Mouse (Mus musculus) lung, embryonic 16.5 days (tissue): ENCODE data around the gene Catsper4. TPM values are rescaled to one million over a fixed set of nuclear protein-coding genes. Genes with fewer than 3 reads are reported as not detected.
A peak's percentile ranks its signal among the peaks of the same experiment; 100 is the strongest.

Source experiments
- ATAC-seq: fragments of 200-750 bp; cut with Nextera tagmentation; 2 replicates; pipeline ENCODE4 v1.8.0; 2017; ENCODE audit warnings: low read depth, mild to moderate bottlenecking, moderate library complexity
- H3K27ac ChIP-seq: fragments of 300-500 bp; sonication (generic); 2 replicates; pipeline ENCODE4 v1.5.1; 2014; ENCODE audit warnings: mild to moderate bottlenecking, control low read depth, low read length
- H3K27me3 ChIP-seq: fragments of 300-500 bp; sonication (generic); 2 replicates; pipeline ENCODE4 v1.6.1; 2014; ENCODE audit warnings: low read depth, low read length, mixed read lengths; ENCODE audit not compliant: control insufficient read depth, insufficient read depth
- H3K36me3 ChIP-seq: fragments of 300-500 bp; sonication (generic); 2 replicates; pipeline ENCODE4 v1.6.1; 2014; ENCODE audit warnings: low read length; ENCODE audit not compliant: control insufficient read depth, insufficient read depth
- H3K4me1 ChIP-seq: fragments of 300-500 bp; sonication (generic); replicated peaks from 2 replicates; pipeline ENCODE4 v1.6.1; 2014; ENCODE audit warnings: low read length, mixed read lengths; ENCODE audit not compliant: control insufficient read depth, insufficient read depth
- H3K4me2 ChIP-seq: fragments of 300-500 bp; sonication (generic); 2 replicates; pipeline ENCODE4 v1.6.1; 2014; ENCODE audit warnings: low read depth, low read length, control low read depth
- H3K4me3 ChIP-seq: fragments of 300-500 bp; sonication (generic); 2 replicates; pipeline ENCODE4 v1.5.1; 2014; ENCODE audit warnings: mild to moderate bottlenecking, low read length, control low read depth
- H3K9ac ChIP-seq: fragments of 300-500 bp; sonication (generic); 2 replicates; pipeline ENCODE4 v1.6.1; 2014; ENCODE audit warnings: low read length, control low read depth
- H3K9me3 ChIP-seq: fragments of 300-500 bp; sonication (generic); 2 replicates; pipeline ENCODE4 v1.6.1; 2016; ENCODE audit warnings: low read length; ENCODE audit not compliant: control insufficient read depth
- WGBS: fragments of 180-500 bp; shearing (Covaris S2); extraction: QIAGEN DNeasy Blood & Tissue Kit; methylation state at CpG from one replicate; pipeline ENCODE4 v1.1.7; 2014; 5-methylcytosine and 5-hydroxymethylcytosine counted together
- polyA plus RNA-seq: library from polyadenylated mRNA; unstranded; fragments of >200 nt; fragmentation: Nextera tagmentation; extraction: Ambion mirVana; gene quantifications from 2 replicates; pipeline ENCODE4 v1.2.1, GENCODE M21; 2015

The Catsper4 gene
- polyA plus RNA-seq, 1 experiment from 2014 or later: 0.23 TPM

DNA sequence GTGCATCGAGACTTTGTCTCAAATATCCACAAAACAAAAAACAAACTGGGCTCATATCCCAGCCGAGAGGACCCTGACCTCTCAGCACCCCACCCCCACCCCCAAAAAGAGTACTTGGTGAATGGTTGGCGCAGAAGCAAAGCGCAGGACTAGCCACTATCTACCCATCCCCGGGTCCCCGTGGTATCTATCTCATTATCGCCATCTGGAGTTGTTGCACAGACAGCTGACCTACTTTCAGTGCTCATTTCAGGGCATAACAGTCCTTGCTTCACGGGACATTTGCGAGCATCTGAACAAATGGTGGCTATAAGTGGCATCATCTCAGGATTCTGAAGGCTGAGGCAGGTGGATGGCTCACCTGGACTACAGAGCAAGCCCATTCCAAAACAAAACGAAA, 11.5 kb upstream of the Catsper4 start:
- Histone ChIP-seq H3K27ac (peak overlapping the region; percentile 15), H3K9ac (peak overlapping the region; percentile 23; the same call in 1 of the 2 replicates), H3K9me3 (no peaks in the 10 kb centered on the region), H3K36me3 (no peaks in the 10 kb centered on the region), H3K4me3 (peak overlapping the region; percentile 56), H3K27me3 (no peaks in the 10 kb centered on the region; the same call in 1 of the 2 replicates), H3K4me2 (peak overlapping the region; percentile 51), H3K4me1 (peaks cover 10% of the 10 kb centered on the region; the same call in 1 of the 2 replicates)
- peak; percentile 4; the same call in 1 of the 2 replicates for ATAC-seq
- 10% methylated on average over 10 of the region's 10 CpGs for WGBS

DNA sequence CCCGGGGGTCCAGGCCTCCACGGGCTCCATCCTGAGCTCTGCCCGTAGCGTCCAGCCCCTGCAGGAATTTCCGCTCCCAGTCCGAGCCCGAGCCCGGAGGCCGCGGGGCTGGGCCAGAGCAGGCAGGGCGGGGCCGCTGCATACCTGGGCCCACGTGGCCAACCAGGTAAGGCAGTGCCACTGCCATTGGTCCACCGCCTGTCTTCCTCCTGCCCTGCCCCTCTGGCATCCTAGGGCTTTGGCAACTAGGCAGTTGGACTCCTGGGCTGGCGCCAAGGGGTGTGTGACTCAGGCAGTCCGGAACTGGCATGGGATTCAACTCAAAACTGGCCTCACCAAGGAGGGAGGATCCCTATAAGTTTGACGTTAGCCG, 11.1 kb upstream of the Catsper4 start, which contains the start of gene Cnksr1:
Gene Cnksr1, minus strand, starts transcription at position 121 of the 373 bp plus-strand sequence.
- H3K27ac ChIP-seq: peak within 1 kb of the TSS; percentile 54
- H3K4me2 ChIP-seq: peak within 1 kb of the TSS; percentile 51
- no peaks in the 10 kb centered on the region; the same call in 1 of the 2 replicates for H3K27me3 ChIP-seq
- WGBS: 1% methylated on average over 18 of the region's 18 CpGs
- H3K9ac ChIP-seq: peak within 1 kb of the TSS; percentile 71
- peaks cover 10% of the 10 kb centered on the region; the same call in 1 of the 2 replicates for H3K4me1 ChIP-seq
- no peaks in the 10 kb centered on the region for H3K36me3 ChIP-seq
- no peaks in the 10 kb centered on the region for H3K9me3 ChIP-seq
- peak; percentile 97 for ATAC-seq
- peak within 1 kb of the TSS; percentile 56 for H3K4me3 ChIP-seq

DNA sequence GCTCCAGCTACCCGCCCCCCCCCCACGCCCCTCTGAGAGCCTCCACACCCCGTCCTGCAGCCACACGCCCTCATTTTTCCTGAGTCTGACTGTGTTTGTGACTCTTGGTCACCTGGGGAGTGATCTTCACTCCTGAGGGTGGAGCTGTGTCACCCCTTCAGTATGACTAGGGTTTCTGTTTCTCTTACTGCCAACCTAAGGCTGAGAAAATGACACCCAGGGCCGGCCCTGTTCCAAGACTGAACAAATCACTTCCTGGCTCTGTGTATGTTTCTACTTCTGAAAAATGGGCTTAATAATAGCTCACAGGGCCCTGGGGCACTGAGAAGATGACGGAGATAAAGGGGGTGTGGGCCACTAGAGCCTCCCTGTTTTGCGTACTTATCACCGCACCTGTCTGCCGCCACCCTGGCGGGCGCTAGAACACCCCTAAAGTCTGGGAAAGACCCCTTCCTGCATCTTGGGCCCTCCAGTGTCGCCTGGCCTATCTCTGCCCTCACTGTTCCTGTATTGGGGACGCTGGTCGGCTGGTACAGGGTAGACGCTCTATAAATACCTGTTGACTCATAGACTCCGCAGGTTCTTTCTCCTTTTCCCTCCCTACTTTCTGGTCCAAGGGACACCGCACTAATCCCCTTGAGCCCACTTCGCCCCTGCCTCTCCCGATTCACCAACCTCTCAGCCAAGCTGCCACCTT, 10.5 kb upstream of the Catsper4 start:
- H3K4me2 ChIP-seq: peak overlapping the region; percentile 51
- no peaks in the 10 kb centered on the region for H3K9me3 ChIP-seq
- H3K9ac ChIP-seq: peak overlapping the region; percentile 71
- peak overlapping the region; percentile 56 for H3K4me3 ChIP-seq
- peak; percentile 60 for ATAC-seq
- peak overlapping the region; percentile 54 for H3K27ac ChIP-seq
- WGBS: 14% methylated on average over 18 of the region's 19 CpGs
- H3K27me3 ChIP-seq: no peaks in the 10 kb centered on the region; the same call in 1 of the 2 replicates
- peaks cover 10% of the 10 kb centered on the region; the same call in 1 of the 2 replicates for H3K4me1 ChIP-seq
- no peaks in the 10 kb centered on the region for H3K36me3 ChIP-seq

DNA sequence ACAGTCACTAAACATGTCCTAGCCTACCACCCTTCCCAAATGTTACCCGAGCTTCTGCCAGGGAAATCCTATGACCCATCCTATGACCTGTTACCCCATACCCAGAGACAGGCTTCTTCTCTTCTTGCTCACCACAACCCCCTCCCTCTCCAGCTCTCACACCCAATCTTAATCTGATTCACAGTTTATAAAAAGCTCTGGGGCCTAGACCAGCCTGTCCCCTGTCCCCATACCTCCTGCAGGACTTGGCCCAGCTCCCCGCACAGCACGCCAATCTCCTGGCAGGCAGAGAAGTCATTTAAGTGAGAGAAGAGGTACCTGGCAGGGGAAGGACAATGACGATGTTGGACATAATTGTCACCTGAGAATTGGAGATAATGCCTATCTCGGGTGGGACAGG, 7.7 kb upstream of the Catsper4 start:
- no peak overlapping the region for H3K27ac ChIP-seq
- no peaks in the 10 kb centered on the region for H3K36me3 ChIP-seq
- peaks cover 10% of the 10 kb centered on the region; the same call in 1 of the 2 replicates for H3K4me1 ChIP-seq
- no peak overlapping the region for H3K4me2 ChIP-seq
- H3K27me3 ChIP-seq: no peaks in the 10 kb centered on the region; the same call in 1 of the 2 replicates
- WGBS: 79% methylated on average over 5 of the region's 5 CpGs
- no peak overlapping the region for H3K4me3 ChIP-seq
- no peak for ATAC-seq
- H3K9ac ChIP-seq: no peak overlapping the region
- H3K9me3 ChIP-seq: no peaks in the 10 kb centered on the region

DNA sequence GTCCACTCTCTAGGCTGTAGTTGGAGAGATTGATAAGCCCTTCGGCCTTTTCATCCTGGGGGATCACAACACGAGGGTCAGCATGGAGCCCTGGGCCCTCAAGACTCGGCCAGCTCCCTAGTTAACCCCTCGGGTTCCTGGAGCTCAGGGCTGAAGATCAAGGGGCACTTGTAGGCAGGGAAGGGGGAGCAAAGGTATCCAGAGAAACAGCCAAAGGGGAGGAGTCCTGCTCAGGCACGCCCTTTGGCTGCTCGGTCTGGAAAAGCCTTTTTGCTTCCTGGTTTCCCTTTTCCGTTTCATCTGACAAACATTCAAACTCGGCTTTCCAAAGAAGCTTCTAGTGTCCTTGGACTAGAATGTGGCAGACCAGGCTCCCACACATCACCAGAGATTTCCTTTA, 3.2 kb upstream of the Catsper4 start:
- Histone ChIP-seq H3K4me2 (no peak overlapping the region), H3K9ac (no peak overlapping the region), H3K27me3 (no peaks in the 10 kb centered on the region), H3K36me3 (no peaks in the 10 kb centered on the region), H3K4me3 (no peak overlapping the region), H3K27ac (no peak overlapping the region), H3K9me3 (no peaks in the 10 kb centered on the region), H3K4me1 (no peaks in the 10 kb centered on the region)
- 23% methylated on average over 8 of the region's 8 CpGs for WGBS
- no peak for ATAC-seq

DNA sequence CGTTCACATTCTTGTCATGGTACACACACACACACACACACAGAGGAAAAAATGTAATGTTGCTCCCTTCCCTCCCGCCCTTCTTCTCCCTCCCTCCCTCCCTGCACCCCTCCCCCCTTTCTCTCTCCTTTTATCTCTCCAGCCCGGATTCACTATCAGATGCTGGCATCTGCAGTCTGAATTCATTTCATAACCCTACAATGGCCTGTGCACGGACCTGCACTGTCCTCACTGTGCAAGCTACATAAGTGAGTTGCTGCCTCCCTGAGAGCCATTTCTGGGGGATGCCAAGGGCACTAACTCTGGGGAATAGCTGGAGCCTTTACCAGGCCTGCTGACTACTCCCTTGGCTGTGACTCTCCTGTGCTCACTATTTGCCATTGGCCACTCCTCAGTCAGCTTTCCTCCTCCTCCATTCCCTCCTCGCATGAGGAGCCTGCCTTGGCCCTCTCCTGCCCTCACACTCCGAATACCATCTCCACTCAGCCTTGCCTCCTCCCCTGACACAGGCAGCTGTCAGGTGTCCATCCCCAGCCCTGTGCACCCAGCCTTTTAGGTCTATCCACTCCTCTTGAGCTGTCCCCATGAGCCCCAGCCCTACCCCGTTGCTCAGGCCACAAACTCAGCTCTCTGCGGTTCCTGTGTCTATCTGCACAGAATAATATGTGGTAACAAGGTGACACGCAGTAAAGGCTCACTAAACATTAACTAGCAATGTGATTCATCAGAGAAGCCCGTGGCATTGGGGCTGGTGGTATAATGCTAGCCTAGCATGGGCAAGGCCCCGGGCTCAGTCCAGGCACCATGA, 4.2 kb downstream of the Catsper4 start:
- Histone ChIP-seq H3K4me3 (no peak overlapping the region), H3K9ac (no peak overlapping the region), H3K4me2 (no peak overlapping the region), H3K27ac (no peak overlapping the region), H3K36me3 (no peaks in the 10 kb centered on the region), H3K4me1 (no peaks in the 10 kb centered on the region), H3K9me3 (no peaks in the 10 kb centered on the region), H3K27me3 (no peaks in the 10 kb centered on the region)
- 43% methylated on average over 11 of the region's 11 CpGs for WGBS
- ATAC-seq: no peak

DNA sequence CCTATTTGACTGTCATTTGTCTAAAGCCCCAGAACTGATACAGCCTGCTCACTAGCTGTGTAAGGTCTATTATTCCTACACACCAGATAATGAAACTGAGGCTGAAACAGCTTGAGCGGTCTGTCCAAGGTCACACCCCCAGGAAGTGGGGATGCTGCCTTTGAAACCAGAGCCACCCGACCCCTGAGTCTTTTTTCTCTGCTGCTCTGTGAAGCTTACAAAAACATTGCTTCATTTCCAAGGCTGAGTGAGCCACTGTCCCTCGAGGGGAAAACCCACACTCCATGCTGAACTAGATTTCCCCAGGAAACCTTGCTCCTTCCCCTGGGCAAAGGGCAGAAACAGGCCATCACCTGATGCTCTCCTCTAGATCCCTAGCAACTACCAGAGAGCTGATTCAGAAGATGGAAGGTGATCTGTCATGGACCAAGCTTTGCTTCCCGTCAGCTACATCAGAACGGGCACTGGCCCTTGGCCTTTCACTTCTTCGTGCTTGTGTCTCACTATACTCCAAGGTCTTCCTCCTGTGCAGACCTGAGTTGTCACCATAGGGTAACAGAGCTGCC, 20.6 kb downstream of the Catsper4 start:
- no peaks in the 10 kb centered on the region for H3K9me3 ChIP-seq
- no peaks in the 10 kb centered on the region for H3K36me3 ChIP-seq
- H3K27me3 ChIP-seq: no peaks in the 10 kb centered on the region
- no peak overlapping the region for H3K27ac ChIP-seq
- H3K9ac ChIP-seq: no peak overlapping the region
- no peak for ATAC-seq
- H3K4me2 ChIP-seq: no peak overlapping the region
- WGBS: 49% methylated on average over 6 of the region's 6 CpGs
- no peak overlapping the region for H3K4me3 ChIP-seq
- no peaks in the 10 kb centered on the region for H3K4me1 ChIP-seq

DNA sequence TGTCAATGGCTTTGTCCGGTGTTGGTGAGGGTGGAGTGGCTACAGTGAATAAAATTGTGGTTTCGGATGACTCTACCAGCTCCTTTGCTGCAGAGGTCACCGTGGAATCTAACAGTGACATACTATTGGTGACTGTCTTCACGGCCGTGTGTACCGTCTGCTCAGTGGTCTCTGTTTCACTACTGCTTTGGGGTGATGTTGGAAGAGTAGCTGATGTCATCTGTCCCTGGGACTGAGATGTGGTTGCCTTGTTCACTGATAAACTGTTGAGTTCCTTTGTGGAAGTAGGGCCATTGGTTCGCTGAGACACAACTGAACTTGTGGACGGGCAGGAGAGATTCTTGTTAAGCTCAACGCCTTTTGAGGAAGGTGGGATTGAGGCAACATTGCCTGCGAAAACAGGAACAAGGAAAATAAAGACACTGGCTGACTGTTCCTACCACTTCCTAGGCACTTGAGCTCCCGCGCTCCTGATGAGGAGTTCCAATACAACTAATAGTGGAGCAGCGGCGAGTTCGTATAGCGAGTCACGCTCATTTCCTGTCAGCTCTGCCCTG, 23.8 kb downstream of the Catsper4 start:
- ATAC-seq: no peak
- no peak overlapping the region for H3K4me2 ChIP-seq
- 80% methylated on average over 17 of the region's 17 CpGs for WGBS

DNA sequence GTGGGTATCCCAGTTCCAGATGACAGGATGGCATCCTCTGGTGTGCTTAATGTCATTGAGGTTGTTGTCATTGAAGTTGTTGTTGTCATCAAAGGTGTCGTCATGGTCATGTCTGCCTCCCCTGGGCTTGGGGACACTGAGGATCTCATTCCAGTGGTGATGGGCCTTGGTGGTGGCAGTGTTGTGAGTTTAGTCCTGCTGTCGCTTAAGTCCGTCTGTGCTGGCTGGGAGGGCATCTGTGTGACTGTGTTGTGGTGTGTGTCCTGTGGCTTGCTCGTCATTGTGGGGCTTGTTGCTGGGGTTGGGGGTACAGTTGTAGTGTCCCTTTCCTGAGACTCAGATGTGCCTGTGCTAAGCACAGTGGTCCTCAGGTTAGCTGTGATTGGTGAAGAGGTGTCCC, 24.3 kb downstream of the Catsper4 start, which contains the start of gene Gm7534:
Gene Gm7534, minus strand, starts transcription at position 101 of the 400 bp plus-strand sequence.
- Histone ChIP-seq H3K27ac (no peak within 1 kb of the TSS), H3K4me2 (no peak within 1 kb of the TSS), H3K9ac (no peak within 1 kb of the TSS), H3K4me3 (no peak within 1 kb of the TSS), H3K36me3 (no peaks in the 10 kb centered on the region), H3K27me3 (no peaks in the 10 kb centered on the region), H3K4me1 (no peaks in the 10 kb centered on the region), H3K9me3 (no peaks in the 10 kb centered on the region)
- WGBS: 88% methylated on average over 4 of the region's 4 CpGs
- no peak for ATAC-seq

More for the DNA sequence above, 23.8 kb downstream of the Catsper4 start:
- H3K27ac ChIP-seq: no peak overlapping the region
- no peaks in the 10 kb centered on the region for H3K9me3 ChIP-seq
- H3K4me3 ChIP-seq: no peak overlapping the region
- no peaks in the 10 kb centered on the region for H3K27me3 ChIP-seq
- H3K36me3 ChIP-seq: no peaks in the 10 kb centered on the region
- no peaks in the 10 kb centered on the region for H3K4me1 ChIP-seq
- H3K9ac ChIP-seq: no peak overlapping the region
